Mouse (Mus musculus) forebrain, embryonic 15.5 days (tissue): ENCODE data around the gene Ubr4. TPM values are rescaled to one million over a fixed set of nuclear protein-coding genes. Genes with fewer than 3 reads are reported as not detected.
A peak's percentile ranks its signal among the peaks of the same experiment; 100 is the strongest.

Source experiments
- ATAC-seq: fragments of 200-750 bp; cut with Nextera tagmentation; replicated peaks from 2 replicates; pipeline ENCODE4 v1.8.0; 2017; ENCODE audit warnings: mild to moderate bottlenecking, moderate TSS enrichment, moderate library complexity
- H3K27ac ChIP-seq: fragments of 300-500 bp; sonication (generic); replicated peaks from 2 replicates; pipeline ENCODE4 v1.5.1; 2015; ENCODE audit warnings: mild to moderate bottlenecking, inconsistent platforms
- H3K27me3 ChIP-seq: fragments of 300-500 bp; sonication (generic); 2 replicates; pipeline ENCODE4 v1.6.1; 2015; ENCODE audit warnings: inconsistent platforms
- H3K36me3 ChIP-seq: fragments of 300-500 bp; sonication (generic); 2 replicates; pipeline ENCODE4 v1.6.1; 2015; ENCODE audit warnings: mild to moderate bottlenecking, inconsistent platforms
- H3K4me1 ChIP-seq: fragments of 300-500 bp; sonication (generic); 2 replicates; pipeline ENCODE4 v1.6.1; 2015; ENCODE audit warnings: inconsistent platforms
- H3K4me2 ChIP-seq: fragments of 300-500 bp; sonication (generic); replicated peaks from 2 replicates; pipeline ENCODE4 v1.6.1; 2015; ENCODE audit warnings: mild to moderate bottlenecking, inconsistent platforms
- H3K4me3 ChIP-seq: fragments of 300-500 bp; sonication (generic); 2 replicates; pipeline ENCODE4 v1.5.1; 2015; ENCODE audit warnings: mild to moderate bottlenecking, inconsistent platforms
- H3K9ac ChIP-seq: fragments of 300-500 bp; sonication (generic); replicated peaks from 2 replicates; pipeline ENCODE4 v1.6.1; 2015; ENCODE audit warnings: mild to moderate bottlenecking, inconsistent platforms
- H3K9me3 ChIP-seq: fragments of 300-500 bp; sonication (generic); 2 replicates; pipeline ENCODE4 v1.6.1; 2016; ENCODE audit warnings: inconsistent platforms
- WGBS: fragments of 180-500 bp; shearing (Covaris S2); methylation state at CpG from one replicate; pipeline ENCODE4 v1.1.7; 2015; ENCODE audit warnings: mixed read lengths; 5-methylcytosine and 5-hydroxymethylcytosine counted together
- polyA plus RNA-seq: library from polyadenylated mRNA; unstranded; fragments of >200 nt; fragmentation: Nextera tagmentation; extraction: Ambion mirVana; gene quantifications from 2 replicates; pipeline ENCODE4 v1.2.1, GENCODE M21; 2015

The Ubr4 gene
- polyA plus RNA-seq, 1 experiment from 2014 or later = 79.5 TPM

- Histone ChIP-seq H3K27ac (no peak overlapping the region), H3K4me1 (no peaks in the 10 kb centered on the region), H3K4me3 (no peak overlapping the region), H3K9ac (no peak overlapping the region), H3K27me3 (no peaks in the 10 kb centered on the region), H3K4me2 (no peak overlapping the region), H3K9me3 (no peaks in the 10 kb centered on the region), H3K36me3 (peaks cover 96% of the 10 kb centered on the region)
- 85% methylated on average over 15 of the region's 15 CpGs for WGBS
- no peak for ATAC-seq
Measured at GRCm38 (mm10) chr4:139442391-139443355, 90.3 kb downstream of the Ubr4 start.

GRCm38 (mm10) chr4:139444315-139444714 is 91.9 kb downstream of the Ubr4 start:
- ATAC-seq = no peak
- peaks cover 96% of the 10 kb centered on the region for H3K36me3 ChIP-seq
- H3K4me1 ChIP-seq = no peaks in the 10 kb centered on the region
- no peaks in the 10 kb centered on the region for H3K27me3 ChIP-seq
- no peaks in the 10 kb centered on the region for H3K9me3 ChIP-seq
- H3K4me3 ChIP-seq = no peak overlapping the region
- no peak overlapping the region for H3K4me2 ChIP-seq
- H3K27ac ChIP-seq = no peak overlapping the region
- H3K9ac ChIP-seq = no peak overlapping the region
- WGBS = 91% methylated on average over 10 of the region's 10 CpGs

GRCm38 (mm10) chr4:139446176-139446575 is 93.8 kb downstream of the Ubr4 start:
- 74% methylated on average over 2 of the region's 2 CpGs for WGBS
- peaks cover 97% of the 10 kb centered on the region for H3K36me3 ChIP-seq
- H3K4me2 ChIP-seq = no peak overlapping the region

GRCm38 (mm10) chr4:139446731-139447675 is 94.6 kb downstream of the Ubr4 start:
- no peak for ATAC-seq
- H3K9me3 ChIP-seq = no peaks in the 10 kb centered on the region
- H3K4me3 ChIP-seq = no peak overlapping the region
- H3K27ac ChIP-seq = no peak overlapping the region
- H3K9ac ChIP-seq = no peak overlapping the region
- no peaks in the 10 kb centered on the region for H3K4me1 ChIP-seq
- H3K36me3 ChIP-seq = peaks cover 97% of the 10 kb centered on the region
- H3K4me2 ChIP-seq = no peak overlapping the region
- WGBS = 87% methylated on average over 11 of the region's 11 CpGs
- no peaks in the 10 kb centered on the region for H3K27me3 ChIP-seq

More at GRCm38 (mm10) chr4:139446176-139446575, 93.8 kb downstream of the Ubr4 start:
- no peaks in the 10 kb centered on the region for H3K27me3 ChIP-seq
- no peak overlapping the region for H3K27ac ChIP-seq
- no peak overlapping the region for H3K4me3 ChIP-seq
- H3K9ac ChIP-seq = no peak overlapping the region
- H3K9me3 ChIP-seq = no peaks in the 10 kb centered on the region
- no peaks in the 10 kb centered on the region for H3K4me1 ChIP-seq
- no peak for ATAC-seq

- H3K36me3 ChIP-seq = peaks cover 94% of the 10 kb centered on the region
- no peaks in the 10 kb centered on the region for H3K9me3 ChIP-seq
- no peak overlapping the region for H3K9ac ChIP-seq
- 88% methylated on average over 8 of the region's 8 CpGs for WGBS
- no peaks in the 10 kb centered on the region for H3K4me1 ChIP-seq
- no peak overlapping the region for H3K4me3 ChIP-seq
- H3K27ac ChIP-seq = no peak overlapping the region
- ATAC-seq = no peak
- H3K4me2 ChIP-seq = no peak overlapping the region
- no peaks in the 10 kb centered on the region for H3K27me3 ChIP-seq
Measured at GRCm38 (mm10) chr4:139452944-139453700, 100.7 kb downstream of the Ubr4 start.

- H3K4me1 ChIP-seq = no peaks in the 10 kb centered on the region
- H3K9me3 ChIP-seq = no peaks in the 10 kb centered on the region
- H3K4me3 ChIP-seq = no peak overlapping the region
- H3K4me2 ChIP-seq = no peak overlapping the region
- 89% methylated on average over 6 of the region's 6 CpGs for WGBS
- H3K27ac ChIP-seq = no peak overlapping the region
- ATAC-seq = no peak
- no peak overlapping the region for H3K9ac ChIP-seq
- H3K36me3 ChIP-seq = peaks cover 94% of the 10 kb centered on the region
- no peaks in the 10 kb centered on the region for H3K27me3 ChIP-seq
Measured at GRCm38 (mm10) chr4:139454339-139454738, 101.9 kb downstream of the Ubr4 start.

- no peak overlapping the region for H3K27ac ChIP-seq
- H3K9ac ChIP-seq = no peak overlapping the region
- no peaks in the 10 kb centered on the region for H3K27me3 ChIP-seq
- whole genome bisulfite sequencing = 88% methylated on average over 15 of the region's 15 CpGs
- ATAC-seq = no peak
- no peaks in the 10 kb centered on the region for H3K9me3 ChIP-seq
- peaks cover 95% of the 10 kb centered on the region for H3K36me3 ChIP-seq
- no peaks in the 10 kb centered on the region for H3K4me1 ChIP-seq
- H3K4me2 ChIP-seq = no peak overlapping the region
- no peak overlapping the region for H3K4me3 ChIP-seq
Measured at GRCm38 (mm10) chr4:139459970-139460369, 107.6 kb downstream of the Ubr4 start.

GRCm38 (mm10) chr4:139464163-139464562 is 111.8 kb downstream of the Ubr4 start:
- no peaks in the 10 kb centered on the region for H3K27me3 ChIP-seq
- no peak for ATAC-seq
- peaks cover 96% of the 10 kb centered on the region for H3K36me3 ChIP-seq
- H3K27ac ChIP-seq = no peak overlapping the region
- no peak overlapping the region for H3K4me3 ChIP-seq
- H3K4me1 ChIP-seq = no peaks in the 10 kb centered on the region
- H3K9ac ChIP-seq = no peak overlapping the region
- 94% methylated on average over 12 of the region's 12 CpGs for whole genome bisulfite sequencing
- no peaks in the 10 kb centered on the region for H3K9me3 ChIP-seq
- H3K4me2 ChIP-seq = no peak overlapping the region

- no peaks in the 10 kb centered on the region for H3K27me3 ChIP-seq
- H3K27ac ChIP-seq = no peak overlapping the region
- ATAC-seq = no peak
- no peak overlapping the region for H3K9ac ChIP-seq
- H3K36me3 ChIP-seq = peaks cover 97% of the 10 kb centered on the region
- no peaks in the 10 kb centered on the region for H3K4me1 ChIP-seq
- H3K4me3 ChIP-seq = no peak overlapping the region
- 89% methylated on average over 6 of the region's 6 CpGs for WGBS
- no peaks in the 10 kb centered on the region for H3K9me3 ChIP-seq
- H3K4me2 ChIP-seq = no peak overlapping the region
Measured at GRCm38 (mm10) chr4:139466541-139466940, 114.1 kb downstream of the Ubr4 start.

GRCm38 (mm10) chr4:139470198-139470597 is 117.8 kb downstream of the Ubr4 start:
- ATAC-seq = peak; percentile 43; the same call in 1 of the 2 replicates

More at GRCm38 (mm10) chr4:139470198-139470597, 117.8 kb downstream of the Ubr4 start:
- Histone ChIP-seq H3K36me3 (peaks cover 97% of the 10 kb centered on the region), H3K9ac (no peak overlapping the region), H3K27me3 (no peaks in the 10 kb centered on the region), H3K4me1 (no peaks in the 10 kb centered on the region), H3K4me2 (no peak overlapping the region), H3K9me3 (no peaks in the 10 kb centered on the region), H3K27ac (no peak overlapping the region), H3K4me3 (no peak overlapping the region)
- WGBS = 44% methylated on average over 7 of the region's 7 CpGs
